Mouse (Mus musculus) T-cell, adult 2 months (primary cell): Measurements from ENCODE around the gene U2af2.

Experiments
- DNase-seq: peaks from one replicate; pipeline ENCODE4 v3.0.0; 2022; ENCODE audit warnings: low spot score

Gene U2af2

DNA sequence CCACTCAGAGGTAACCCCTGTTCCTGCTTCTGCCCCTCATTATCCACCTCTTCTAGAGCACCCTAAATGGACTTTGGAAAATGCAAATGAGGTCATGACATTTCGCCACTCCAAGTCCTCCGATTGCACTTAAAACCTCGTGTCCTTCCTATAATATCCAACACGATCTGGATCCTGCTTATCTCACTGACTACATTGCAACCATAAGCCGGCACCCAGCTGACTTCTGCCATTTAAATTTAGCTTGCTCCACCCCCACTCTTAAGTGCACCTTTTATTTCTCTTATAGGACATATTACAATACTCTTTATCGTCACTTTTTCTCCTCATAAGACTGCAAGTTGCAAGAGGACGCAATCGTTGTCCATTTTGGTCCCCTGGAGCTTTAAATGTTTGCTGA is 24.5 kb upstream of the U2af2 start:
- DNase-seq = no peak

DNA sequence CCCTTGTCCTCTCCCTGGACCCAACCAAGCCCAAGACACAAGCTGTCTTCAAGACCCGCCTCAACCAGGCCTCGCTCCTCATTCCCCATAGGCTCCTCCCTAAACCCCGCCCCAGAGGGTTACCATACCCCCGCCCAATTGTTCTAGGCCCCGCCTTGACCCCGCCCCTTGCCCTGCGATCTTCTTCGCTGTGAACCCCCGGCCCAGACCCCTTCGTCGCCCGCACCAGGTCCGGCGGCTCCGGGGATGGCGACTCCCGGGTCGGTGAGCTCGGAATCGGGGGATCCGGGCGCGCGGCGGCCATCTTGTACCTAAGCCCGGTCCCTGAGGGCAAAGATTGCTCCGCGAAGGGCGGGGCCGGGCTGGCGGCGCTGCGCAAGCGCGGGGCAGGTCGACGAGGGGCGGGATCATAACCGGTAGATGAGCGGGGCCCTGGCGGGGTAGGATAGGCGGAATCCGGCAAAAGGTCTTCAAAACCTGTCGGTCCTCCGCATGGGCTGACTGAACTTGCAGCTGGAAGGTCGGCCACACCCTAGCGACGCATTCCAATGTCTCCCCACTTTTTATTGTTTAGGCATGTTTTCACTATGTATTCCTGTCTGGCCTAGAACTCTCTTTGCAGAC is 23.7 kb upstream of the U2af2 start, which contains the start of gene Zfp784:
Gene Zfp784, minus strand, starts transcription at position 338 of the 624 bp plus-strand sequence.
- peak; percentile 95 for DNase-seq

DNA sequence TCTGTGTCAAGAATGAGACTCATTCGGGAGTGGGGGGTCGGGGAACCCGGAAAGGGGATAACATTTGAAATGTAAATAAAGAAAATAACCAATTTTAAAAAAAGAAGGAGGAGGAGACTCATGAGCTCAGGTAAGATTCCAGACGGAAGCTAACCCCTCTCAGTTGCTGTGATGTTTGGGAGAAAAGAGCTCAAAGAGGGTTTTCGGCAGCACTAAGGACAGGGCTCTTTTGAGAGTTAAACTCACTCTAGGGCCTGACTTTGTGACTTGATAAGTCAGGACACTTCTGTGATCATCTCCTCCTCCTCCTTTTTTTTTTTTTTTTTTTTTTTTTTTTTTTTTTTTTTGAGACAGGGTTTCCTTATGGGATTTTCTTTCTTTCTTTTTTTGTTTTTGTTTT is 23.0 kb upstream of the U2af2 start:
- DNase-seq = no peak

DNA sequence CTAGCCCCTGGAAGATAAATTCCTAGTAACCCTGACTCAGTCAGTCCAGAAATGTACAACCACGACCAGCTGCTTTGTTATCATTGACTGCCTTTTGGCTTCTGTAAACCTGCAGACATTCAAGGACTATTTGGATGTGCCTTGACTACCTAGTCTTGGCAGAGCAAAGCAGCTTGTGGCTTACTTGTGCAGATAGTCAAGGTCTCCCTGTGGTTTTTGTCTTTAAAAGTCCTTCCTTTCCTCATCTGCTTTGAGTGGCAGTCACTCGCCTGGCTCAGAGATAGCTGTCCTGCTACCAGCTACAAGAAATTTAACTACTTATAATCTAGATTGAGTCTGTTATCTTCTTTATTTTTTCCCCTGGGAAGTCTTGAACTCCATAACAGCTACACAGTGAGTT is 17.0 kb upstream of the U2af2 start:
- no peak for DNase-seq

DNA sequence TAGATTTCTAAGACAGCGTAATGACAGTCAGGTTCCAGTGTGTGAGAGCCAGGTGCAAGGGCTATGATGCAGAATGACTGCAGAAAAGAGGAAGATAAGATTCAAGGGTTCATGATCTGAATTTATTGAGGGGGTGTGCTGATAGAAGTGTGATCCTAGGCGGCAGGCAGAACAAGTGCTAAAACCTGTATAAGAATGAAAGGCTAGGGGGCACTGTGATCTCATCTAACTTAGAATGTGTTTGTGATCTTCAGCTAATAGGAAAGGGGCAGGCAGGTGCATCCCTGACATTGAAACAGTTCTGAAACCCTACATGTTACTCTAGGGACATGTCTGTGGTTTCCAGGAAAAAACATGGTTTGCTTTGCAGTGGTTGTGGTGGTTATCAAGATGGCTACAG is 15.8 kb upstream of the U2af2 start:
- DNase-seq = no peak

DNA sequence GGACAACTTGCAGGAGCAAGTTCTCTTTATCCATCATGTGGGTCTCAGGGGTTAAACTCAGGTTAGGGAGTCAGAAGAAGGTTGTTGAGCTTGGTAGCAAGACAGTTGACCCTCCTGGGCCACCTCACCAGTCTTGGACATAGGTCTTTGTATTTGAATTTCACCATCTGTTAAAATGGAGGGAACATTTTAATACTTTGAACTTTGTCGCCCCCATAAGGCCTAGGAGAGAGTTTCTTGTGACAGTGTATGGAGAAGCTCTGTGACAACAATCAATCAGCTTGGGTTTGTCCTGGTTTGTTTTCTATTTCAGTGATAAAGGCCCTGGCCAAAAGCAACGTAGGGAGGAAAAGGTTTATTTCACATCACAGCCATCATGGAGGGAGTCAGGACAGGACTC is 14.6 kb upstream of the U2af2 start:
- peak; percentile 43 for DNase-seq

DNA sequence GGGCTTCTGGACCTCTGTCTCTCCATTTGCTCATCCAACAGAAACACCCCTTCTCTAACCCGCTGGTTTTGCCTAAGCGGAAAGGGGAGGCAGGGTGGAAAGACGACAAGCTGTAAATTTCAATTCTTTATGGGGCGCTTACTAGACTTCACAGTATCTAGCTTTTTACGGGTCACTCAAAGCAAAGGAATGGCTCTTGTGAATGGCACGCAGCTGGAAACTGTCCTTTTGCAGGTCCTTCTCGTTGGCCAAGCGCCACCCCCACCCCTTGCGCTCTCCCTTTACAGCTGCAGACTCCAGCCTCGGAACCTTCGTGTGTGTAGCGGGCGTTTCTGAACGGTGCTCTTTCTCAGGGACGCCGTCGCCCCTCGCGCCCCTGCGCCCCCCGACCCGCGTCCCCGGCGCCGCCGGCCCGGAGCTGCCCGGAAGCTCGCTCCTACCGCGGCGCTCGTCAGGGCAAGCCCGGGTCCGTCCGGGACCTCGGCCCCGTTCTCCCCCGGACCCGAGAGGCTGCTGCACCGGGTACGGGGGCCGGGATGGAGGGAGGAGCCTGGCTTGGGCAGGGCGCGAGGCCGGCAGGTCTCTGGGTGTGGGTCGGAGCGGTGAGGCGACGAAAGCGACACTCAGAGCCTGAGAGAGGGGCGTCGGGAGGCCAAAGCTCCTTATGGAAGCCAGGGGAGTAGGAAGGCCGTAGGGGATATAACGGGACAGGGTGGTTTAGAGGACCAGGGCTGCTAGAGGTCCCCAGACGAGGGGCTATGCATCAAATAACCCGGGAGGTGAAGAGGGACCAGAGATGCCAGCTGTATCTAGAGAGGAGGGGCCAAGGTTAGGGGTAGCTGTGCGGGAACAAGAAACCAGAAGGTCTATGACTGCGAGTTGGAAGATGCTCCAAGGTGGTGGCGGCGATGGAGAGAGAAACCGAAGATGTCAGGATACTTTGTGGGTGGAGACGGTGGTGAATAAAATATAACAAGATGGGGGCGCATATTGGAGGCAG is 10.4 kb upstream of the U2af2 start, which contains the start of gene Zfp580:
Gene Zfp580, plus strand, starts transcription at position 346 of the 1,000 bp plus-strand sequence.
- DNase-seq = peak; percentile 63

DNA sequence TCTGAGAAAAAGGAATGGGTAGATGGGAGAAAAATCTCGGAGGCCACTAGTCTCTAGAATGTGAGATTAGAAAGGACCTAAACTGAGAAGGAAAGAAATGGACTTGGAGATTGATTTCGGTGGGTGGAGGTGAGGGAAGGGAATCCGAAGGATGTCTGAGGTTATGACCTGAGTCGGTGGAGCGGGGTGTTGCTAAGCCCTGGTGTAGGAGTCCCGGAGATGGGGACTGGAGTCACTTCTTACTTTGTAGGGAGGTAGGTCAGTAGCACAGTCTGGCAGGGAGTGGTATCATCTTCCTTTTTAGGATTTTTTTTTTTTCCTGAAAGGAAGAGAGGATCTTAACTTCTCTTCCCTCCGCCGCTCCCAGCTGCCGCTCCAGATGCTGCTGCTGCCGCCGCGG is 9.5 kb upstream of the U2af2 start:
- DNase-seq = no peak

DNA sequence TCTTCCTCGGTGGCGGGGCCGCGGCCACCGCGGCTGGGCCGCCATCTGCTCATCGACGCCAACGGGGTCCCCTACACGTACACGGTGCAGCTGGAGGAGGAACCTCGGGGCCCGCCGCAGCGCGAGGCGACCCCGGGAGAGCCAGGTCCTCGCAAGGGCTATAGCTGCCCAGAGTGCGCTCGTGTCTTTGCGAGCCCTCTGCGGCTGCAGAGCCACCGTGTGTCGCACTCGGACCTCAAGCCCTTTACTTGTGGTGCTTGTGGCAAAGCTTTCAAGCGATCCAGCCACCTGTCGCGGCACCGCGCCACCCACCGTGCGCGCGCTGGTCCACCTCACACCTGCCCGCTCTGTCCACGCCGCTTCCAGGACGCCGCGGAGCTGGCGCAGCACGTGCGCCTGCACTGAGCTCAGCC is 9.0 kb upstream of the U2af2 start:
- DNase-seq = no peak

DNA sequence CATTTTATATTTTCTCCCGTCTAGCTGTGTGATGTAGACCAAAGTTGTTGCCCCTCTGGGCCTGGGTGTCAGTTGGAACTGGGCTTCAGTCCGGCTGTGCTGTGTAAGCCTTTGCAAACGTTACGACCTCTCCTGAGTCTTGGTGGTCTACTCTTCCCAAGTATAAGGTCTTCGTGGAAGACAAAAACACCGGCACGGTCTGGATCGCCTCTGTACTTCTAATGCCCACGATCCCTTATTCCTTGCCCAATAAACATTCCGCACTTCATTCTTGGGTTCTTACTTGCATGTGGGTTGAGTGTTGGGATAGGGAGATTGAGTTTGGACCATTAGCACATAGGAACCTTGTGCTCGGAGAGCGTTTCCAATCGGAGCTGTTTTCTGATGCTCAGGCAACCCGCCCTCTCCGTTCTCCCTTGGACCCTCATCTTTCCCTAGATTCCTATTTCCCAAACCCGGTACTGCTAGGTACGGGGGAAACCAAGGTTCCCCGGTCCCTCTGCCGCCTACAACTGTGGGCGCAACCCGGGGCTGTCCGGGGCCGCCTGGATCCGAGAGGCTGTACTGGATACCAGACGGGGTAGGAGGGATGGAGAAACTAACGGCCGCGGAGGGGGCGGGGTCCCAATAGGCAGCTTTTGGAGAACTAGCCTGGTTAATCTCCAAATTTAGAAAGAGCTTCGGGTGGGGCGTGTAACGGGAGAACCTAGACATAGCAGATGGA is 8.3 kb upstream of the U2af2 start:
- DNase-seq = no peak

DNA sequence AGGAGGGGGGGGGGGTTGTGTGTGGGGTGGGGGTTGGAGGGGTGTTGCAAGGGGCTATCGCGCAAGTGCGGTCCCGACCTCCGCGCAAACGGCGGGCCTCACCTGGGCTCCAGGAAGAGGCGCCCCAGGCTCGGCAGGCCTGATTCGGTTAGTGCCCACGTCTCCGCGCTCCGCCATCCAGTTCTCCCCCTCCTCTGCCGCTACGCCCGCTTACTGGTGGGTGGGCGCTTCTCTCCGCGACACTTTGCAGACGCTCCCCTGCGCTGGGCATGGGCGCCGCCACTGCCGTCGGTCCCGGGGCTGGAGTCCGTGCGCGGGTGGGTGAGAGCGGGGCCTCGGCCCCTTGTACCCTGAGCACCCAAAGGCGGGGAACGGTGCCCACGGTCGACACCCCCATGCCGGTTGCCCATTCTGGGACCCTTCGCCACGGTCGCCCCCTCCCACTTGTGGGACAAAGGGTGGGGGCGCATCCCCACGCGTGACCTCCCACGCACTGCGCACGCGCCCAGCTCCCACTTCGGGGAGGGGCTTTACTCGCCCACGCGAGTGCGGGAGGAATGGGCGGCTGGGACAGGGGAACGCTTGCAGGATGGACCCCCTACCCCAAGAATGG is 5.2 kb upstream of the U2af2 start:
- no peak for DNase-seq

DNA sequence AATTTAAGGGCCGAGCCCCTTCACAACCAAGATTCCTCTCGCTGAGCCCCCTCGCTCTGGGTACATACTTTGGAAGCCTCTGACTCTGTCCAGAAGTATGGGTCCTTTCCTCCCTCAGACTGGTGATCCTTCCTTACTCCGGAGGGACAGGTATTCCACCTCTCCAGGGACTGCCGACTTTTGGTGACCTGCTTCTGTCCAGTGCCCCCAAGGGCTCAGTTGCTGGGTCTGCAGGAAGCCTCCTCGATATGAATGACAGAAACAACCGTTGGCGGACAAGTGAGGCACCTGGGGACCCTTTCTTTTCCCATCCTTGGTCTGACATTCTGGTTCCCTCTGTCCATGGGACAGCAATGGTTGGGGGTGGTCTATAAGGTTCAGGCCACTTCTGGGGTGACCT is 4.6 kb upstream of the U2af2 start:
- no peak for DNase-seq

DNA sequence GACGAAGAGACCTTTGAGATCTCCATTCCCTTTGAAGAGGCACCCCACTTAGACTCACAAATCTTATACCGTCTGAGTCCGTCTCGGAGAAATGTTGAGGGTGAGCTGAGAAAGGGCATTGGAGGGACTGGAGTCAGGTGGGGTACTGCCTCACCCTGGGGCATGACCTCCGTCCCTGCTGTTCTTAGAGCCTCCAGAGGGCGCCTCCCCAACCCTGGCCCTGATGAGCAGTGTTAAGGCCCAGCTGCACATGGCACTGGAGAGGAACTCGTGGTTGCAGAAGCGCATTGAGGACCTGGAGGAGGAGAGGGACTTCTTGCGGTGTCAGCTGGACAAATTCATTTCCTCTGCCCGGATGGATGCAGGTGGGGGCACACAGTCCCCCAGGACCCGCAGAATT is 4.1 kb upstream of the U2af2 start:
- no peak for DNase-seq

DNA sequence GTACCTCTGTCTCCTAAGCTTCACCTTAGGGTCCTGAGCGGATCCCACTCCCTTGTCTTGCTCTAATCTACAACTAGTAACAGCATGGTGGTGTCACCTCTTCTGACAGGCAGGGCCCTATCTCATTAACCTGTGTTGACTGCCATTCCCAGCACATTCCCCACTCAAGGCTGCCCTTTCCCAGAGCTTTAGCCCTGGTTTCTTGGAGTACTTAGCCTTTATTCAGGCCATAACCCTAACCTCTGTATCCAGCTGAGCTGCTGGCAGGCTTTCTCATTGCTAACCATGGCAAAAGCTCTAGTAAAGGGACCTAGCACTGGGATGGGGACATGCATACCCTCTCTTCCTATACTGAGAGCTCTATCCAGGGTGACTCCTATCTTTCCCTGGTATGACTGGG is 3.3 kb upstream of the U2af2 start:
- no peak for DNase-seq

DNA sequence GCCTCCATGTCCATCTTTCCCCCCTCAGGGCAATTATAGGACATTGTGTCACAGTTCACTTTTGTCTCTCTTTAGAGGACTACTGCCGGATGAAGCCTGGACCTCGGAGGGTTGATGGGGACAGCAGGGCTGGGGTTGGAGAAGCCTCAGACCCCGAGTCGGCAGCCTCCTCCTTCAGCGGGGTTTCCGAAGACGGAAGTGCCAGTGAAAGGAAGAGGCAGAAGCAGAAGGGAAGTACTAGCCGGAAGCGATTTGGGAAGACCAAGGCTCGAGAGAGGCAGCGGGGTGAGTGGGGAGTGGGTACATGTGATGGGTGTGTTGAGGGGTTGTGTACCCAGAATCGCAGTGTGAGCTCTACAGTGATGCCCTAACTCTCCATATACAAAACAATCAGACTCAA is 2.5 kb upstream of the U2af2 start:
- no peak for DNase-seq

DNA sequence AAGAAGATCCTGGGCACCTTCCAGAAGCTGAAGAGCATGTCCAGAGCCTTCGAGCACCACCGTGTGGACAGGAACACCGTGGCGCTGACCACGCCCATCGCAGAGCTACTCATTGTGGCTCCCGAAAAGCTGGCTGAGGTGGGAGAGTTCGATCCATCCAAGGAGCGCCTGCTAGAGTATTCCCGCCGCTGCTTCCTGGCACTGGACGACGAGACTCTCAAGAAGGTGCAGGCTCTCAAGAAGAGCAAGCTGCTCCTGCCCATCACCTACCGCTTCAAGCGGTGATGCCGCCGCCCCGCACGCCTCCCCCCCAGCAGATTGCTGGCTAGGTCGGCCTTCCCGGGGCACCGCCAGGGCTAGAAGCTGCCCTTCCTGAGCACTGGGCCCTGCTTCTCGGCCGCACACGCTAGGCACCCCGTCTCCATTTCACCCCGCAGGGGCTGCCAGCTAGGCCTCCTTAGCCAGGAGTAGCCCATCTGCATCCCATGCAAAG is 1.7 kb upstream of the U2af2 start:
- peak; percentile 66 for DNase-seq

DNA sequence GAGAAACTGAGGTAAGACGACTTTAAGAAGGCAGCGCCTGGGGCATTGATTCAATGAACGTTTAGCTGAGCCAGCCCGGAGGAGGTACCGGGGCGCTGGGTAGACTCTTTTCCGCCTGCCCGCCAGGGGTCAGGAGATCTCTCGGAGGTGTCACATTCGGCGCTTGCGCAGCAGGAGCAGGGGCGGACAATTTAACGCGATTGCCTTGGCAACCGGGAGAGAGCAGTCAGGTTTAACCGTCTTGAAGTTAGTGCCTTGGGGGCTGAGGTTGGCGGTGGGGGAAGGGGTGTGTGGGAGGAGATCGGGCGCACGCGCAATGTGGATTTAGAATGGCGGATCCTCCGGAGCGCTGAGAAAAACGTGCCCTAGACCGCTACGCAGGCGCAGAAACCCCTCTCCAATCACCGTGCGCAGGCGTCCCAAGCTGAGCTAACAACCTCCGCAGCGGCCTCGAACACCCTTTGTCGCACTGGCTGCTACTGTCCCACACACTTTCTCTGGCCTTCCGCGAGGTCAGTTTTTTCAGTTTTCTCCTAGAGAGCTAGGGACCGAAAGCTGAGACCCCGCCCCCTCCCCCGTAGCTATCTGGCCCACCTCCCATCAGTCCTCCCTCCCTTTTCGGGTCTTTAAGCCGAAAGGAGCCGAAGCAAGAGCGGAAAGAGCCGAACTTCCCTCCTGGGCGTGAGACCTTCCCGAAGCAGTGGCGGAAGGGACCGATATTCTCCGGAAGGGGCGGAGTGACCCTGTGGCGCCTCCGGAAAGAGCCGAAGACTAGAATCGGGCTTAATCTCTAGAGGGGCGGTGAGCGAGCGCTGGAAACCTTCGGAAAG is 784 bp upstream of the U2af2 start:
- peak; percentile 98 for DNase-seq

DNA sequence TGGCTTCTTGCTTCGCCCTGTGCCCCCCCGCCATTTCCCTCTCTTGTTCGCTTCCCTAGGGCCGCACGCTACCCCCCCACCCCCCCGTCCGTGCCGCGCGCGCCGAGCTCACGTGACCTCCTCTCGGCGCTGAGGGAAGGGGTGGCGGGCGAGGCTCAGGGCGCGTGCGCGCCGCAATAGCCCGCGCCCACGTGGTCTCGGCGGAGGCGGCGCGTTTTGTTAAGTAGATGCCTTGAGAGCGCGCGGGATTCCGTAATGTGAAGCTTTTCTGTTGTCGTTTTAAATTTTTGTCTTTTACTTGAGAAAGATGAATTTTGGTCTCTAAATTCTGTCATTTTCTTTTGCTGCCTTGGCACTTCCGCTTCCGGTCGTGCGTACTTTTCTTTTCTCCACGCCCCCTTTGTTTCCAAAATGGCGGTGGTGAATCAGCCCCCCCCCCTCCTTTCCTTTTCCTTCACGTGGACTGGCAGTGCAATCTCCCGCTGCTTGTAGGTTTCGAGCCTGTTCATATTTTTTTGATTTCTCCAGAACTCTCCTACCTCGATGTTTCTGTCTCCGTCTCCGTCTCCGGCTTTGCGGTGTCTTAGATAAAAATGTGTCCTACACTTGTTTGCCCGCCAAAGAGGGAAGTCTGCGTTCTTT is 538 bp downstream of the U2af2 start:
- peak; percentile 79 for DNase-seq

DNA sequence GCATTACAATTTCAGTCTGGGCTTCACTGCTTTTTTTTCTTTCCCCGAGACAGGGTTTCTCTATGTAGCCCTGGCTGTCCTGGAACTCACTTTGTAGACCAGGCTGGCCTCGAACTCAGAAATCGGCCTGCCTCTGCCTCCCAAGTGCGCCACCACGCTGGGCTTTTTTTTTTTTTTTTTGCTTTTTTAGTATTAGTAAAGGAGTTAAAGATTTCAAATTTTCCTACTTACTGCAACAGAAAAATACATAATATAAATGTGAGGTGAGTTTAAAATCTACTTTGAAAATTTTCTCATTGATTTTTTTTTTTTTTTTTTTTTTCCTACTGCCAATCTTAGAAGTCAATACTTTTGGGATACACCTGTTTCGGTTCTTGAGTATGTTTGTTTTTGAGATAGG is 2.9 kb downstream of the U2af2 start:
- DNase-seq = no peak

DNA sequence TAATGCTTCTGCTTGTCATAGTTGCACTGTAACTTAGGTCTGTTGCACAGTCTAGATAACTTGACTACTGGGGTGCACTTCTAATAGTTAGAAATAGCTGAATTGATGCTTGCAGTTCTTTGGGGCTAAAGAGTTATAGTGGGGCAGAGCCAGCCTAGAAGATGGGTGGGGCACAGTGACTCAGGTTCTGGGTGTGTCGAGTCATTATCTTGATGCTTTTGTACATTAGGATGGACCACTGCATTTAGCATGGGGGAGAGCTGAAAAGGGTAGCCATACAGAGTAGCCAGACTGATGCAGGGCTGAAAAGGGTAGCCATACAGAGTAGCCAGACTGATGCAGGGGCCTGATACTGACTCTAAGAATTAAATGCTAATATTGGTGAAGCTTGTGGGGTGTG is 11.6 kb downstream of the U2af2 start:
- no peak for DNase-seq

DNA sequence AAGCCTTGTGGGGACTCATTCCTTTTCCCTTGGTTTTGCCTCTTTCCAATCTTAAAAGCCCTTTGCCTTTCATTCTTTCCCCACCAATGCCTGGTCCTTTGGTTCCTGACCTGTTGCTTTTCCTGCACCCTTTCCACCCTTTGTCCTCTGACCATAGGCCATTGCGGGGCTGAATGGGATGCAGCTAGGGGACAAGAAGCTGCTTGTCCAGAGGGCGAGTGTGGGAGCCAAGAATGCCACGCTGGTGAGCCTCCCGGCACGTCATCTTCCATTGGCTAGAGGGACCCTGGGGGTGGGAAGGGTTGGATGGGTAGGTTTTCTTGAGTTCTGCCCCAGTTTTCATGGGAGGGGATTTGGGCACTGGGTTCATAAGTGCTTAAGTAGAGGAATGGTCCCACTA is 13.0 kb downstream of the U2af2 start:
- no peak for DNase-seq
